Mouse (Mus musculus): ENCODE data around the gene Ier3.

The Ier3 gene

DNA sequence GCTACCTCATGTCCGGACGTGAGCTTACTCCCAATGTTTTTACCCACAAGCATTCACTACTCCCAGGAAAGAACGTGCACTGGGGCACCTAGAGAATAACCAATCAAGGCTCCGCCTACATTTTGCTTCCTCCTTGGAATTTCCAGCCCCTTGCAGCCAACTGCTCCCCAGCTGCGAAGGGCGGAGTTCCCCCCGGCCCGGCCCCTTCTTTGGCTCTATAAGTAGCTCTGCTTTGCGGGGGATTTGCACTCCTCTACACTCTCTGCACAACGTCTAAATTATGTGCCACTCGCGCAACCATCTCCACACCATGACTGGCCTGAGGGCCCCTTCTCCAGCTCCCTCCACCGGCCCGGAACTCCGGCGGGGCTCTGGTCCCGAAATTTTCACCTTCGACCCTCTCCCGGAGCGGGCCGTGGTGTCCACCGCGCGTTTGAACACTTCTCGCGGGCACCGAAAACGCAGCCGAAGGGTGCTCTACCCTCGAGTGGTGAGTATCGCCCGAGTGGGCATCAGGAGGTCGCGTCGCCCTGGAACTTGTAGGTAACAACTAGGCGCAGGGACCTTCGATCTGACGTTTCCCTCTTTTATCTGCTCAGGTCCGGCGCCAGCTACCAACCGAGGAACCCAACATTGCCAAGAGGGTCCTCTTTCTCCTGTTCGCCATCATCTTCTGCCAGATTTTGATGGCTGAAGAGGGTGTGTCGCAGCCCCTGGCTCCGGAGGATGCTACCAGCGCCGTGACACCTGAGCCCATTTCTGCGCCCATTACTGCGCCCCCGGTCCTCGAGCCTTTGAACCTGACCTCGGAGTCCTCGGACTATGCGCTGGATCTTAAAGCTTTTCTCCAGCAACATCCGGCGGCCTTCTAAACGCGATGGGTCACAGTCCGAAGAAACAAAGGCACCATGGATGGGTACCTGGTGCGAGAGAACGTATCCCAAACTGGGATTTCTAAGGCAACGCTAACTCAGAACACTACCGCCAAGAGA lies at the start of gene Ier3:
Gene Ier3 (plus strand): TSS at position 246 of the 992 bp plus-strand sequence.
- DNase-seq (ENCODE audit: low spot score in 2 of 2), result peak; percentile 89 to 90

- peak; percentile 62 to 79 for DNase-seq (ENCODE audit: low spot score in 2 of 2)
These were observed 44.5 kb upstream of the Ier3 start for GRCm38 (mm10) chr17:35776811-35777609.

DNA sequence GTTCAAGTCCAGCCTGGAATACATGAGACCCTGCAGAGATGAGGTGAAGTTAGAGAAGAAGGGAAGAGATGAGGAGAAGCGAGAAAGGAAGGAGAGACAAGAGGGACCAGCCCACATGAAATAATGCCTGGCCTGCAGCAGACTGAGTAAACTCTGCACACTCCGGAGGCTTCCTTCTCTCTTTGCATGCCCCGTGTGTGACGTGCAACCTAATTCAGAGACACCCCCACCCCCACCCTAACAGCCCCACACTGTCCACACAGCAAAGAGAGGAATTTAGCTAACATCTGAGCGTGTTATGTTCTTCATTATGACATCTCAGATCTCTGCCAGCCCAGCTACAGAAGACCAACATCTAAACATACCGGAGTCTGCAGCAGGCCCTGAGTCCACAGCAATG lies 42.5 kb upstream of the Ier3 start:
- no peak for DNase-seq (ENCODE audit: low spot score in 2 of 2)

GRCm38 (mm10) chr17:35779466-35780205 lies 41.8 kb upstream of the Ier3 start:
- DNase-seq (ENCODE audit: low spot score in 2 of 2), result no peak

- no peak for DNase-seq (ENCODE audit: low spot score in 2 of 2)
These were observed 41.1 kb upstream of the Ier3 start for GRCm38 (mm10) chr17:35780362-35780761.

DNA sequence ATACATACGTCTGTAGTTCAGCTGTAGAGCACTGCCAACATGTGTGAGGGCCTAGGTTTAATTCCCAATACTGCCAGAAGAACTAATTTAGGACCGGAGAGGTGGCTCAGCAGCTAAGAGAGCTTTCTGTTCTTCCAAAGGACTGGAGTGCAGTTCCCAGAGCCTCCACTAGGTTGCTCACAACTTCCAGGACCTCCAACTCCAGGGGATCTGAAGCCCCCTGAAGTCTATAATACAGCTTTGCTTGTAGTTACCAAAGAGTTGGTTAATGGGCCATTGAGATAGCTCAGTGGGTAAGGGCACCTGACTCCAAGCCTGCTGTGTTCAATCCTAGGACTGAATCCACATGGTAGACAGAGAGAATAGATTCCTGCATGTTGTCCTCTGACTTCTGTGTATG lies 39.1 kb upstream of the Ier3 start:
- DNase-seq (ENCODE audit: low spot score in 2 of 2), result no peak

- DNase-seq (ENCODE audit: low spot score in 2 of 2), result no peak
These were observed 38.6 kb upstream of the Ier3 start for GRCm38 (mm10) chr17:35782924-35783323.

DNA sequence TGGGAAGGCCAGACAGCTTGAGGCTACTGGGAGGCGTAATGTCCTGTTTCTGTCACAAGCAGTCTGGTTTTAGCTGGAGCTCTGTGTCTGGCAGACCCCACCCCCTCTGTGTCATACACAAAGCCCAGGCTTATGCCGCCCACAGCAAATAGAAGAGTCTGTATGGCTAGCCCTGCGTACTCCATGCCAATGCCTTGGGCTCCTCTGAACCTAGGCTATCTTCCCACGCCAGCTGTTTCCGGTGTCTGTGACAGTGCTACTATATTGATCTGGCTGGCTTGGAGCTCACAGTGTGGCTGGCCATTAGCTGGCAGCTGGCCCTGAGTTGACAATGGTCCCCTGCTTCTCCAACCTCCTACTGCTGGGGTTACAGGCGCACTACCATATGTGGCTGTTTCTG lies 37.5 kb upstream of the Ier3 start:
- DNase-seq (ENCODE audit: low spot score in 2 of 2), result no peak

- no peak for DNase-seq (ENCODE audit: low spot score in 2 of 2)
These were observed 36.3 kb upstream of the Ier3 start for GRCm38 (mm10) chr17:35785140-35785539.

DNA sequence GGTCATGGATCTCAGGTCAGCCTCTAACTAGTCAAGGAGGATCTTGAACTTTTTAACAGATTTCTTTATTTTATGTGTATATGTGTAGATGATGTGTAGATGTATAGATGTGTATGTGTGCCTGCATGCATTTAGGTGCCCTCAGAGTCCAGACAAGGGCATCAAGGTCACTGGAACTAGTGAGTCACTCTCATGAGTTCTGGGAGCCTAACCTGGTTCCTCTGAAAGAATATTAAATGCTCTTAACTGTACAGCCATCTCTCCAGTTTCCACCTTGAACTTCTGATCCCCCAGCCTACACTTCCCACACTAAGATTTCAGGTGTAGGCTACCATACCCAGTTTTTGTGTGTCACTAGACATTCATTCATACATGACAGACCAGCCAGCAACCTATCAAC lies 34.0 kb upstream of the Ier3 start:
- DNase-seq (ENCODE audit: low spot score in 2 of 2), result no peak

GRCm38 (mm10) chr17:35788025-35788424 lies 33.5 kb upstream of the Ier3 start:
- no peak for DNase-seq (ENCODE audit: low spot score in 2 of 2)

DNA sequence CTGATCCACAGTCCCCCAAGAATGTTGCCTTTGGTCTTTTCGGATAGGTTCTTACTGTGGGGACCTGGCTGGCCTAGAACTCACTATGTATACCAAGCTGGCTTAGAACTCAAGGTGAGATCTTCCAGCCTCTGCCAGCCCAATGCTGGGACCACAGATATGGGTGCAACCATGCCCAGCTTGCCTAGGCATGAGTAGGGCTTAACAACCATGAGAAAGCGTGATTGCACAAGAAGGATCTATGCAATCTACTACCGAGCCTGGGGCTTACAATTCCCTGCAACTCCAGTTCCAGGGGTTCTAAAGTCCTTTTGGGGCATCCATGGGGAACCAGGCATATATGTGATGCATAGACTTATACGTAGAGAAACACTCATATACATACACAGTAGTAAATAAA lies 30.6 kb upstream of the Ier3 start:
- no peak for DNase-seq (ENCODE audit: low spot score in 2 of 2)

GRCm38 (mm10) chr17:35792837-35793236 lies 28.6 kb upstream of the Ier3 start:
- DNase-seq (ENCODE audit: low spot score in 2 of 2), result no peak

GRCm38 (mm10) chr17:35795099-35795498 lies 26.4 kb upstream of the Ier3 start:
- no peak for DNase-seq (ENCODE audit: low spot score in 2 of 2)

GRCm38 (mm10) chr17:35795656-35796055 lies 25.8 kb upstream of the Ier3 start:
- DNase-seq (ENCODE audit: low spot score in 2 of 2), result no peak

DNA sequence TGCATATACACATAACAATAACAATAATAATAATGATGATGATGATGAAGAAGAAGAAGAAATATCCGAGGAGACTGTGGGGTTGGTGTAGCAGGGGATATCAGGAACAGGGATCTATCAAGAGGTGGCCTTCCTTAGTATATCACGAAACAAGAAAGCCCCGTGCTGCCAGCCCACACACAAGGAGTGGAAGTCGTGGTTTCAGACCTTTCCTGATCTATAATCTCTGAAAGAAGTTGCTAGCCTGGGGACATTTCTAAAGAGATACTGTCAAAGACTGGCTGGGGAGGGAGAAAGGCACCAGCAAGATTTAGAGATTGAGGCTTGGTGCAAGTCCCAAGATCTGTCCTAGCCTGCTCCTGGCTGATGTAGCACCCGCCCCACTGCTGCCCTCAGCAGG lies 24.6 kb upstream of the Ier3 start:
- DNase-seq (ENCODE audit: low spot score in 2 of 2), result no peak

DNA sequence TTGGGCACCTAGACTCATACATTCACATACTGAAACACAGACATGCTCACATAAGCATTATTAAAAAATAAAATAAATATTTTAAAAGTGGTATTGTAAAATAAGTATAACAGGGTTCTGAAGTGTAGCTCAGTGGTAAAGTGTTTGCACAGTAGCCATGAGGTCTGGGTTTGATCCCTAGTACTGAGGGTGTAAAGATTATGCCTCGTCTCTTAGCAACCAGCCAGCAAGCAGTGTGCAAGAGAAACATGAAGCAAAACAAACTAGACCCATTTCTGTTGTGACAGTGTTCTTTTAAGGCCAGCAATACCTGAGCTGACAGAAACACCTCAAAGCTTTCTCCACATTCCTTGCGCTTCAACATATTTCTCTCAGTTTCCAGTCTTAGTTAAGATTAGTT lies 20.6 kb upstream of the Ier3 start:
- DNase-seq (ENCODE audit: low spot score in 2 of 2), result no peak

DNA sequence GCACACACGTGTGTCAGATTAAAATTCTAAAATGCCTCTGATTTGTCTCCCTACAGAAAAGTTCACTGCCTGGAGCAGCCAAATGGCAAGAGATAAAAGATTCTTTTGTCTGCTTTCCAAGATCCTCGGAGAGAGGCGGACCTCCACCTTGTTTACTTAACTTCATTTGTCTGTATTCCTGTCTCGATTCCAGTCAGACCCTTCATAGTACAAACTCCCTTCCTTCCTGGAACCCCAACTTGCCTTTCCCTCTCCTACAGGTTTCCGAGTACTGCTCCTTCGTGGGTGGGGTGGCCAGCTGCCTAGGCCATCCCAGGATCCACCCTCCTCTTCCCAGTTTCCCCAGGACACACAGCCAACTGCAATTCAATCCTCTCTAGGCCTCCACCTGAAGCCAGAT lies 18.5 kb upstream of the Ier3 start:
- DNase-seq (ENCODE audit: low spot score in 2 of 2), result no peak

- no peak for DNase-seq (ENCODE audit: low spot score in 2 of 2)
These were observed 17.6 kb upstream of the Ier3 start for GRCm38 (mm10) chr17:35803858-35804399.

GRCm38 (mm10) chr17:35808073-35808472 lies 13.4 kb upstream of the Ier3 start:
- no peak for DNase-seq (ENCODE audit: low spot score in 2 of 2)

DNA sequence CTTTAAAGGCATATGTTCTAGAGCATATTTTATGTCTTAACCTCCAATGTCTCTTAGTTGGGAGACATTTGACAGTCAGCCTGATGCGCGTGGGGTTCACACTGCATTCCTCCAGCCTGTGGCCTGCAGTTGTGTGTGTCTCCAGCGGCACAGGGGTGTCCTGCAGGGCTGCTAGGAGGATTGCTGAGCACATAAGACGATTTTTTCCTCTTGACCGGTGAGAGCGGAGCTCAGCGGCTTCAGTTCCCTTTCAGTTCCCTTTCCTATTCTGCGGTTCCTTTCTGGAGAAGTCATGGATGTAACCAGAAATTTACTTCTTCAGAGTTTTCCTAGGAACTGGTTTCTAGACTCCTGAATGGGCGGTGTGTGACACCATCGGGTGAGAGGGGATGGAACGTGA lies 12.1 kb upstream of the Ier3 start:
- no peak for DNase-seq (ENCODE audit: low spot score in 2 of 2)
